Mouse (Mus musculus): ENCODE data around the gene Acot5. TPM values are rescaled to one million over a fixed set of nuclear protein-coding genes. Genes with fewer than 3 reads are reported as not detected.
A peak's percentile ranks its signal among the peaks of the same experiment; 100 is the strongest.
"Not testable (repeated sequence)": the region's sequence is repeated elsewhere in the genome, so short reads cannot be mapped to it uniquely, and the experiment has no call there.

The Acot5 gene
- polyA plus RNA-seq, 1 experiment from 2014 or later, result not detected

GRCm38 (mm10) chr12:84063833-84064232, 5.3 kb upstream of the Acot5 start:
- no peaks in the 10 kb centered on the region for H3K9me3 ChIP-seq (replicated peaks)
- H3K4me2 ChIP-seq, result no peak overlapping the region
- no peak for ATAC-seq
- H3K4me1 ChIP-seq, result no peaks in the 10 kb centered on the region
- H3K9ac ChIP-seq, result no peak overlapping the region
- WGBS (ENCODE audit: insufficient replicate concordance), result 70% methylated on average over 2 of the region's 2 CpGs
- H3K36me3 ChIP-seq, result no peaks in the 10 kb centered on the region
- H3K27me3 ChIP-seq (replicated peaks), result peaks cover 35% of the 10 kb centered on the region
- H3K4me3 ChIP-seq, result no peak overlapping the region
- no peak overlapping the region for H3K27ac ChIP-seq

GRCm38 (mm10) chr12:84064621-84065020, 4.5 kb upstream of the Acot5 start:
- WGBS (ENCODE audit: insufficient replicate concordance), result 63% methylated on average over 8 of the region's 8 CpGs
- no peak for ATAC-seq
- Histone ChIP-seq H3K27ac (no peak overlapping the region), H3K9ac (no peak overlapping the region), H3K4me1 (no peaks in the 10 kb centered on the region), H3K4me2 (no peak overlapping the region), H3K9me3 (replicated peaks) (no peaks in the 10 kb centered on the region), H3K36me3 (no peaks in the 10 kb centered on the region), H3K27me3 (replicated peaks) (peaks cover 43% of the 10 kb centered on the region), H3K4me3 (no peak overlapping the region)

GRCm38 (mm10) chr12:84067752-84068151, 1.4 kb upstream of the Acot5 start:
- peaks cover 59% of the 10 kb centered on the region for H3K27me3 ChIP-seq (replicated peaks)
- 60% methylated on average over 4 of the region's 4 CpGs for WGBS (ENCODE audit: insufficient replicate concordance)

GRCm38 (mm10) chr12:84068296-84068695, 829 bp upstream of the Acot5 start:
- H3K9me3 ChIP-seq (replicated peaks), result no peaks in the 10 kb centered on the region
- H3K4me2 ChIP-seq, result no peak overlapping the region
- H3K27ac ChIP-seq, result no peak overlapping the region
- H3K4me3 ChIP-seq, result no peak overlapping the region
- H3K36me3 ChIP-seq, result no peaks in the 10 kb centered on the region
- WGBS (ENCODE audit: insufficient replicate concordance), result 55% methylated on average over 8 of the region's 8 CpGs
- no peak overlapping the region for H3K9ac ChIP-seq
- H3K27me3 ChIP-seq (replicated peaks), result peaks cover 59% of the 10 kb centered on the region
- no peaks in the 10 kb centered on the region for H3K4me1 ChIP-seq
- ATAC-seq, result no peak

More at GRCm38 (mm10) chr12:84067752-84068151, 1.4 kb upstream of the Acot5 start:
- H3K4me3 ChIP-seq, result no peak overlapping the region
- no peak overlapping the region for H3K27ac ChIP-seq
- H3K4me2 ChIP-seq, result no peak overlapping the region
- no peaks in the 10 kb centered on the region for H3K9me3 ChIP-seq (replicated peaks)
- ATAC-seq, result no peak
- no peaks in the 10 kb centered on the region for H3K36me3 ChIP-seq
- H3K4me1 ChIP-seq, result no peaks in the 10 kb centered on the region
- H3K9ac ChIP-seq, result no peak overlapping the region

GRCm38 (mm10) chr12:84069582-84069981, 457 bp downstream of the Acot5 start:
- H3K36me3 ChIP-seq; H3K27ac ChIP-seq; H3K9me3 ChIP-seq (replicated peaks); H3K4me1 ChIP-seq; ATAC-seq; H3K9ac ChIP-seq: not testable (repeated sequence)
- 2% methylated on average over 48 of the region's 52 CpGs for WGBS (ENCODE audit: insufficient replicate concordance)
- Histone ChIP-seq H3K27me3 (replicated peaks) (peaks cover 64% of the 10 kb centered on the region), H3K4me2 (peak overlapping the region; percentile 58), H3K4me3 (peak overlapping the region; percentile 35)

- peaks cover 59% of the 10 kb centered on the region for H3K27me3 ChIP-seq (replicated peaks)
- 65% methylated on average over 2 of the region's 2 CpGs for WGBS (ENCODE audit: insufficient replicate concordance)
- H3K4me3 ChIP-seq, result no peak overlapping the region
- H3K27ac ChIP-seq, result no peak overlapping the region
- H3K4me2 ChIP-seq, result no peak overlapping the region
- no peaks in the 10 kb centered on the region for H3K9me3 ChIP-seq (replicated peaks)
- ATAC-seq, result no peak
- H3K36me3 ChIP-seq, result no peaks in the 10 kb centered on the region
- H3K9ac ChIP-seq, result no peak overlapping the region
- no peaks in the 10 kb centered on the region for H3K4me1 ChIP-seq
These were observed 2.6 kb downstream of the Acot5 start for GRCm38 (mm10) chr12:84071696-84072095.

GRCm38 (mm10) chr12:84077371-84077990, 8.4 kb downstream of the Acot5 start:
- ATAC-seq, result peak; percentile 30; the same call in 1 of the 2 replicates
- Histone ChIP-seq H3K36me3 (no peaks in the 10 kb centered on the region), H3K9me3 (replicated peaks) (no peaks in the 10 kb centered on the region), H3K4me2 (no peak overlapping the region), H3K4me1 (no peaks in the 10 kb centered on the region), H3K9ac (no peak overlapping the region; the same call in 1 of the 2 replicates), H3K4me3 (no peak overlapping the region), H3K27ac (no peak overlapping the region), H3K27me3 (replicated peaks) (0 out of 2 replicates have a peak, but pooled peaks cover 7% of the 10 kb centered on the region)
- WGBS (ENCODE audit: insufficient replicate concordance), result 68% methylated on average over 4 of the region's 4 CpGs

- Histone ChIP-seq H3K9ac (no peak overlapping the region), H3K27me3 (replicated peaks) (0 out of 2 replicates have a peak, but pooled peaks cover 7% of the 10 kb centered on the region), H3K4me1 (no peaks in the 10 kb centered on the region), H3K4me3 (no peak overlapping the region), H3K27ac (no peak overlapping the region), H3K4me2 (no peak overlapping the region), H3K9me3 (replicated peaks) (no peaks in the 10 kb centered on the region), H3K36me3 (no peaks in the 10 kb centered on the region)
- 59% methylated on average over 2 of the region's 2 CpGs for WGBS (ENCODE audit: insufficient replicate concordance)
- no peak for ATAC-seq
These were observed 14.7 kb downstream of the Acot5 start for GRCm38 (mm10) chr12:84083842-84084241.

GRCm38 (mm10) chr12:84084581-84084980, 15.5 kb downstream of the Acot5 start:
- H3K27me3 ChIP-seq (replicated peaks), result 0 out of 2 replicates have a peak, but pooled peaks cover 7% of the 10 kb centered on the region
- H3K9me3 ChIP-seq (replicated peaks), result no peaks in the 10 kb centered on the region
- H3K36me3 ChIP-seq, result no peaks in the 10 kb centered on the region
- H3K4me3 ChIP-seq, result no peak overlapping the region
- no peak overlapping the region for H3K27ac ChIP-seq
- no peak overlapping the region for H3K4me2 ChIP-seq
- WGBS (ENCODE audit: insufficient replicate concordance), result 61% methylated on average over 4 of the region's 4 CpGs
- no peaks in the 10 kb centered on the region for H3K4me1 ChIP-seq
- no peak for ATAC-seq
- no peak overlapping the region for H3K9ac ChIP-seq

GRCm38 (mm10) chr12:84094666-84095065, 25.5 kb downstream of the Acot5 start:
- not testable (repeated sequence) for H3K4me1 ChIP-seq; H3K27ac ChIP-seq; H3K4me2 ChIP-seq; H3K36me3 ChIP-seq; H3K9me3 ChIP-seq (replicated peaks); H3K4me3 ChIP-seq; H3K9ac ChIP-seq; H3K27me3 ChIP-seq (replicated peaks); ATAC-seq
- 72% methylated on average over 5 of the region's 5 CpGs for WGBS (ENCODE audit: insufficient replicate concordance)

GRCm38 (mm10) chr12:84099605-84100004, 30.5 kb downstream of the Acot5 start:
- Histone ChIP-seq H3K4me1 (peaks cover 25% of the 10 kb centered on the region), H3K27me3 (replicated peaks) (peaks cover 8% of the 10 kb centered on the region; the same call in 1 of the 2 replicates), H3K4me2 (no peak overlapping the region), H3K9ac (no peak overlapping the region), H3K9me3 (replicated peaks) (no peaks in the 10 kb centered on the region), H3K36me3 (no peaks in the 10 kb centered on the region), H3K4me3 (no peak overlapping the region), H3K27ac (no peak overlapping the region)
- ATAC-seq, result no peak
- 64% methylated on average over 2 of the region's 2 CpGs for WGBS (ENCODE audit: insufficient replicate concordance)

- Histone ChIP-seq H3K4me3 (no peak overlapping the region), H3K27ac (no peak overlapping the region), H3K9me3 (replicated peaks) (no peaks in the 10 kb centered on the region), H3K9ac (no peak overlapping the region), H3K4me2 (peak overlapping the region; percentile 89), H3K4me1 (peaks cover 25% of the 10 kb centered on the region), H3K36me3 (no peaks in the 10 kb centered on the region), H3K27me3 (replicated peaks) (peaks cover 8% of the 10 kb centered on the region; the same call in 1 of the 2 replicates)
- WGBS (ENCODE audit: insufficient replicate concordance), result 67% methylated on average over 1 of the region's 1 CpGs
- ATAC-seq, result no peak
These were observed 30.9 kb downstream of the Acot5 start for GRCm38 (mm10) chr12:84100071-84100470.
